Mouse (Mus musculus) ovary, postnatal 14 days (tissue): Measurements from ENCODE around the gene Commd1.

ENCODE experiments used
- DNase-seq: peaks from one replicate; pipeline ENCODE4 v3.0.0; 2022; ENCODE audit warnings: low spot score

Gene Commd1

GRCm38 (mm10) chr11:22938983-22939382 is 43.2 kb downstream of the Commd1 start:
- DNase-seq = no peak

- no peak for DNase-seq
These were observed 44.4 kb downstream of the Commd1 start for GRCm38 (mm10) chr11:22937716-22938316.

GRCm38 (mm10) chr11:22936446-22937125 is 45.6 kb downstream of the Commd1 start:
- no peak for DNase-seq

GRCm38 (mm10) chr11:22932167-22932566 is 50.0 kb downstream of the Commd1 start:
- DNase-seq = no peak

GRCm38 (mm10) chr11:22931320-22931905 is 50.8 kb downstream of the Commd1 start:
- DNase-seq = no peak

GRCm38 (mm10) chr11:22930129-22930528 is 52.1 kb downstream of the Commd1 start:
- no peak for DNase-seq

- no peak for DNase-seq
These were observed 53.5 kb downstream of the Commd1 start for GRCm38 (mm10) chr11:22928586-22929169.

- DNase-seq = no peak
These were observed 58.6 kb downstream of the Commd1 start for GRCm38 (mm10) chr11:22923606-22924005.

- no peak for DNase-seq
These were observed 59.6 kb downstream of the Commd1 start for GRCm38 (mm10) chr11:22922546-22922945.

- DNase-seq = no peak
These were observed 62.8 kb downstream of the Commd1 start for GRCm38 (mm10) chr11:22919336-22919735.

GRCm38 (mm10) chr11:22917786-22918185 is 64.4 kb downstream of the Commd1 start:
- no peak for DNase-seq

- no peak for DNase-seq
These were observed 68.4 kb downstream of the Commd1 start for GRCm38 (mm10) chr11:22913744-22914143.

- no peak for DNase-seq
These were observed 70.4 kb downstream of the Commd1 start for GRCm38 (mm10) chr11:22911831-22912230.

- DNase-seq = no peak
These were observed 75.7 kb downstream of the Commd1 start for GRCm38 (mm10) chr11:22906453-22906865.

- no peak for DNase-seq
These were observed 79.3 kb downstream of the Commd1 start for GRCm38 (mm10) chr11:22902923-22903322.

GRCm38 (mm10) chr11:22900041-22900440 is 82.1 kb downstream of the Commd1 start:
- no peak for DNase-seq

- no peak for DNase-seq
These were observed 84.5 kb downstream of the Commd1 start for GRCm38 (mm10) chr11:22897642-22898041.

- DNase-seq = no peak
These were observed 85.1 kb downstream of the Commd1 start for GRCm38 (mm10) chr11:22897127-22897526.

GRCm38 (mm10) chr11:22893075-22893474 is 89.1 kb downstream of the Commd1 start:
- no peak for DNase-seq

- DNase-seq = no peak
These were observed 89.7 kb downstream of the Commd1 start for GRCm38 (mm10) chr11:22892466-22892865.

- no peak for DNase-seq
These were observed 90.3 kb downstream of the Commd1 start for GRCm38 (mm10) chr11:22891876-22892275.

- DNase-seq = no peak
These were observed 90.9 kb downstream of the Commd1 start for GRCm38 (mm10) chr11:22891242-22891641.

- no peak for DNase-seq
These were observed 93.0 kb downstream of the Commd1 start for GRCm38 (mm10) chr11:22889224-22889623.
